Mouse (Mus musculus): Measurements from ENCODE around the gene Usp3.
A peak's percentile ranks its signal among the peaks of the same experiment; 100 is the strongest.

The Usp3 gene

GRCm38 (mm10) chr9:66571986-66572700, 20.8 kb downstream of the Usp3 start:
- no peak for DNase-seq (ENCODE audit: low spot score in 2 of 2)

- no peak for DNase-seq (ENCODE audit: low spot score in 2 of 2)
Observed at GRCm38 (mm10) chr9:66562215-66562614, 30.7 kb downstream of the Usp3 start.

- DNase-seq (ENCODE audit: low spot score in 2 of 2), result no peak
Observed at GRCm38 (mm10) chr9:66561496-66561895, 31.4 kb downstream of the Usp3 start.

GRCm38 (mm10) chr9:66560728-66561127, 32.2 kb downstream of the Usp3 start:
- no peak for DNase-seq (ENCODE audit: low spot score in 2 of 2)

- no peak for DNase-seq (ENCODE audit: low spot score in 2 of 2)
Observed at GRCm38 (mm10) chr9:66560295-66560694, 32.6 kb downstream of the Usp3 start.

- DNase-seq (ENCODE audit: low spot score in 2 of 2), result no peak
Observed at GRCm38 (mm10) chr9:66558971-66559370, 34.0 kb downstream of the Usp3 start.

GRCm38 (mm10) chr9:66542785-66543184, 50.2 kb downstream of the Usp3 start:
- no peak for DNase-seq (ENCODE audit: low spot score in 2 of 2)

GRCm38 (mm10) chr9:66521595-66521994, 71.3 kb downstream of the Usp3 start:
- no peak for DNase-seq (ENCODE audit: low spot score in 2 of 2)

GRCm38 (mm10) chr9:66520299-66520698, 72.6 kb downstream of the Usp3 start:
- DNase-seq (ENCODE audit: low spot score in 2 of 2), result no peak

GRCm38 (mm10) chr9:66518901-66519300, 74.0 kb downstream of the Usp3 start:
- no peak for DNase-seq (ENCODE audit: low spot score in 2 of 2)

GRCm38 (mm10) chr9:66518251-66518650, 74.7 kb downstream of the Usp3 start:
- DNase-seq (ENCODE audit: low spot score in 2 of 2), result no peak

- DNase-seq (ENCODE audit: low spot score in 2 of 2), result no peak
Observed at GRCm38 (mm10) chr9:66517746-66518145, 75.2 kb downstream of the Usp3 start.

- DNase-seq (ENCODE audit: low spot score in 2 of 2), result no peak
Observed at GRCm38 (mm10) chr9:66516296-66516940, 76.5 kb downstream of the Usp3 start.

- DNase-seq (ENCODE audit: low spot score in 2 of 2), result no peak
Observed at GRCm38 (mm10) chr9:66515680-66516210, 77.2 kb downstream of the Usp3 start.

GRCm38 (mm10) chr9:66515115-66515514, 77.8 kb downstream of the Usp3 start:
- no peak for DNase-seq (ENCODE audit: low spot score in 2 of 2)

- DNase-seq (ENCODE audit: low spot score in 2 of 2), result no peak
Observed at GRCm38 (mm10) chr9:66514256-66514770, 78.6 kb downstream of the Usp3 start, which contains the start of gene Fbxl22. Fbxl22 (minus strand) TSS chr9:66514593.

GRCm38 (mm10) chr9:66513661-66514255, 79.2 kb downstream of the Usp3 start:
- DNase-seq (ENCODE audit: low spot score in 2 of 2), result no peak

- DNase-seq (ENCODE audit: low spot score in 2 of 2), result no peak
Observed at GRCm38 (mm10) chr9:66513150-66513549, 79.8 kb downstream of the Usp3 start.

- peak; percentile 82 to 87 for DNase-seq (ENCODE audit: low spot score in 2 of 2)
Observed at GRCm38 (mm10) chr9:66512351-66512671, 80.6 kb downstream of the Usp3 start.

- peak; percentile 96 to 97 for DNase-seq (ENCODE audit: low spot score in 2 of 2)
Observed at GRCm38 (mm10) chr9:66511580-66512350, 81.2 kb downstream of the Usp3 start.

- DNase-seq (ENCODE audit: low spot score in 2 of 2), result no peak
Observed at GRCm38 (mm10) chr9:66510944-66511343, 82.0 kb downstream of the Usp3 start.

- DNase-seq (ENCODE audit: low spot score in 2 of 2), result no peak
Observed at GRCm38 (mm10) chr9:66510351-66510841, 82.5 kb downstream of the Usp3 start.

Data from right cerebral cortex, postnatal 36 days (tissue).